Mouse (Mus musculus) G1E (cell line): Measurements from ENCODE around the gene Ddr2.

Experiments
- CTCF ChIP-seq: IDR thresholded peaks from 2 replicates; pipeline ENCODE4 v1.5.1; 2012; ENCODE audit warnings: low read depth, low read length, inconsistent platforms, mixed read lengths
- GATA1 ChIP-seq: IDR thresholded peaks from 2 replicates; pipeline ENCODE4 v1.6.1; 2012; ENCODE audit warnings: borderline replicate concordance, low read length, inconsistent platforms, mixed read lengths
- POLR2AphosphoS5 ChIP-seq: IDR thresholded peaks from 2 replicates; pipeline ENCODE4 v1.6.1; 2012; ENCODE audit warnings: low read depth, low read length, inconsistent platforms; ENCODE audit not compliant: insufficient replicate concordance
- TAL1 ChIP-seq: conservative IDR thresholded peaks from 2 replicates; pipeline ENCODE4 v1.6.1; 2012; ENCODE audit warnings: low read depth, low read length, inconsistent platforms, mixed read lengths

DNA sequence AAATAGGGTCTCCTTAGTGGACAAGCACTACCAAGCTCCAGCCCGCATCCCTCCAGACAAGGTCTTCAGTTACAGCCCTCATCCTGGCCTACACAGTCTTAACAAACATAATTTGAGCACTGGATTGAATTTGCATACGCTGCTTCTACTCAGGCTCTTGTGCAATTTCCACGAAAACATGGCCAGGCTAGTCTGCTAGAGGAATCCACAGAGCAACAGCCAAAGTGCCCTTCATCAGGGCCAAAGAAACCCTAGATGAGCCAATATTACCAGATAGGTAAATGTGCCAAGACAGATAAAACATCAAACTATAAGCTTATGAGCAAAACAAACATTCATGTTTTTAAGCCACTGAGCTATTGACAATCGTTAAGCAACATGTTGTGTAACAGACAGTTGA, 75.6 kb downstream of the Ddr2 start:
- no peak for TF ChIP-seq TAL1
- no peak for TF ChIP-seq CTCF
- no peak for TF ChIP-seq POLR2AphosphoS5
- TF ChIP-seq GATA1: no peak
